Mouse (Mus musculus) C2C12 (cell line): ENCODE measurements at regions not wholly inside any gene's neighbourhood (a gene's known extent, or its start where the extent isn't known, plus 50 kb on each side); places are given as distances from the start of the nearest gene placed in this dataset.

Experiments
- CTCF ChIP-seq: IDR thresholded peaks from one replicate; pipeline ENCODE4 v1.5.1; 2011; ENCODE audit not compliant: control insufficient read depth, insufficient read depth, insufficient read length
- MAX ChIP-seq: IDR thresholded peaks from one replicate; pipeline ENCODE4 v1.6.1; 2011; ENCODE audit warnings: mild to moderate bottlenecking, control low read depth
- MYOD1 ChIP-seq: IDR thresholded peaks from one replicate; pipeline ENCODE4 v1.6.1; 2011; ENCODE audit warnings: low read depth; ENCODE audit not compliant: control insufficient read depth, insufficient read length
- USF1 ChIP-seq: IDR thresholded peaks from one replicate; pipeline ENCODE4 v1.6.1; 2011; ENCODE audit warnings: low read depth, mild to moderate bottlenecking, control low read depth, moderate library complexity

DNA sequence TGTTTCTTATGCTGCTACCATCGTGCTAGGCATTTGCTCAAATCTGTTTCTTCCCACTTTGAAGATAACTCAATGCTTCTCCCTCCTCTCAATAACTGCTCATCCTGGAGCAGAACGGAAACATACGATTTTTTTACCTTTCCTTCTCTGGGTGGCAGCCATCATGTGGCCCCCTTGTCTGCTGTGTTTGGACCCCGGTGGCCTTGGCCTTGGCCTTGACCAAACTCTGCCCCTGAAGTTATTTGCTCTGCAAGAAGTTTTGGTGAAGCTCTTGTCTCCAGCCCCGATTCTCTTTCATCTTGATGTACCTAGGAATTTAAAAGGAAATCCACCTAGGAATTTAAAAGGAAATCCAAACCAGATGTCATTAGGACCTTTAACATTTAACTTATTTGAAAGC lies 261.2 kb upstream of the Castor2 start:
- TF ChIP-seq CTCF (no peak), MAX (no peak), USF1 (no peak), MYOD1 (no peak)
